Mouse (Mus musculus) myocyte (in vitro differentiated cells): Measurements from ENCODE around the gene Camsap2.

Source experiments
- CEBPB ChIP-seq: IDR thresholded peaks from 2 replicates; pipeline ENCODE4 v1.6.1; 2011; ENCODE audit warnings: mild to moderate bottlenecking, moderate library complexity; ENCODE audit not compliant: poor library complexity, insufficient read depth, severe bottlenecking
- E2F4 ChIP-seq: IDR thresholded peaks from one replicate; pipeline ENCODE4 v1.6.1; 2011; ENCODE audit warnings: mild to moderate bottlenecking, control low read depth, moderate library complexity; ENCODE audit not compliant: insufficient read depth
- MAX ChIP-seq: IDR thresholded peaks from one replicate; pipeline ENCODE4 v1.6.1; 2011; ENCODE audit warnings: low read depth, mild to moderate bottlenecking, control low read depth
- MYOG ChIP-seq, 3 experiments: IDR thresholded peaks; one replicate each; pipeline ENCODE4 v1.6.1; 2011; ENCODE audit warnings: control low read depth in 2 of 3, low read depth in 2 of 3, mild to moderate bottlenecking in 2 of 3; ENCODE audit not compliant: insufficient read length in 2 of 3, control insufficient read depth in 1 of 3, insufficient read depth in 1 of 3
- POLR2A ChIP-seq: IDR thresholded peaks from one replicate; pipeline ENCODE4 v1.6.1; 2011; ENCODE audit warnings: low read depth, mild to moderate bottlenecking, control low read depth, moderate library complexity; ENCODE audit not compliant: insufficient read length
- POLR2AphosphoS2 ChIP-seq: IDR thresholded peaks from one replicate; pipeline ENCODE4 v1.6.1; 2011; ENCODE audit warnings: low read depth, control low read depth; ENCODE audit not compliant: insufficient read length
- REST ChIP-seq: IDR thresholded peaks from one replicate; pipeline ENCODE4 v1.6.1; 2011; ENCODE audit warnings: mild to moderate bottlenecking, control low read depth, moderate library complexity; ENCODE audit not compliant: insufficient read depth, insufficient read length
- SRF ChIP-seq: IDR thresholded peaks from one replicate; pipeline ENCODE4 v1.6.1; 2011; ENCODE audit warnings: low read depth; ENCODE audit not compliant: control insufficient read depth, insufficient read length
- TCF12 ChIP-seq: IDR thresholded peaks from one replicate; pipeline ENCODE4 v1.6.1; 2011; ENCODE audit warnings: mild to moderate bottlenecking, control low read depth; ENCODE audit not compliant: poor library complexity, insufficient read depth, severe bottlenecking
- TCF3 ChIP-seq: IDR thresholded peaks from one replicate; pipeline ENCODE4 v1.6.1; 2011; ENCODE audit warnings: low read depth, control low read depth; ENCODE audit not compliant: insufficient read length
- USF1 ChIP-seq: IDR thresholded peaks from one replicate; pipeline ENCODE4 v1.6.1; 2011; ENCODE audit warnings: low read depth, mild to moderate bottlenecking, control low read depth, moderate library complexity

DNA sequence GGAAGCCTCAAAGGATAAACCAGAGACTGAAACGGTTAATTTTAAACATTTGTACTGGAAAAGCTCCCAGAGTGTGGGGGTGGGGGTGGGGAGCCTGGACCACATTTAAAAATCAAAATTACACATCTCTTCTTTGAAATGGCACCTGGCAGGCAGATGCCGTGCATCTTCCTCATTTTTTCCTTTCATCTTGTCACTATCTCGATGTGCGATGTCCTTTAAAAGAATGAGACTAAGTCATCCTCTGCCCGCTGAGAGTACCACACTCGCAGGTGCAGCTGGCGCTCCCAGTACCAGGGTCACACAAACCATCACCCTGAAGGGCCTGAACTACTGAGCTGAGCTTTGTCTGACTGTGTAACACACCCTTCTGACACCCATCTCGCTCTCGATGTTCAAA is 87.4 kb downstream of the Camsap2 start:
- TF ChIP-seq POLR2AphosphoS2: no peak
- TF ChIP-seq CEBPB: no peak
- TF ChIP-seq POLR2A: no peak
- TF ChIP-seq MAX: no peak
- no peak for TF ChIP-seq REST
- TF ChIP-seq E2F4: no peak
- TF ChIP-seq TCF12: no peak
- TF ChIP-seq SRF: no peak
- TF ChIP-seq USF1: no peak
- TF ChIP-seq MYOG (IDR thresholded peaks at IDR 0.05; ENCODE audit: control insufficient read depth in 1 of 3, insufficient read depth in 1 of 3, insufficient read length in 2 of 3, low read depth in 2 of 3): no peak
- no peak for TF ChIP-seq TCF3
